Mouse (Mus musculus): Measurements from ENCODE around the gene Gpr82. TPM values are rescaled to one million over a fixed set of nuclear protein-coding genes. Genes with fewer than 3 reads are reported as not detected.

Gene Gpr82
- 0.01 TPM in 1 of 2 replicates, not detected in the other for polyA plus RNA-seq (2012; rRNA removed)

GRCm38 (mm10) chrX:13661063-13661462 lies at the start of gene Gpr82:
TSS of gene Gpr82 (plus strand) at chrX:13661363.

GRCm38 (mm10) chrX:13631599-13632283 lies 29.4 kb upstream of the Gpr82 start, which contains the start of gene Gpr34:
TSS of gene Gpr34 (plus strand) at chrX:13632089.

Other genes with a start within 250 kb of the Gpr82 start
- 0.05 TPM in 2 replicates for gene Nyx, start 195.3 kb upstream of the Gpr82 start, polyA plus RNA-seq (2012; rRNA removed)
- gene Gpr34, start 29.3 kb upstream of the Gpr82 start, polyA plus RNA-seq (2012; rRNA removed), result 0.07 TPM in 2 replicates
- gene Cask, start 190.0 kb downstream of the Gpr82 start, polyA plus RNA-seq (2012; rRNA removed), result 2.9 and 3.4 TPM in 2 replicates

Measured in liver, embryonic 18 days (tissue).